Mouse (Mus musculus) cerebellum, adult 2 months (tissue): ENCODE measurements around the gene Zfp280b.

Source experiments
- CTCF ChIP-seq: fragments of 200-500 bp; IDR thresholded peaks from 2 replicates; pipeline ENCODE4 v1.5.1; 2011; ENCODE audit warnings: low read depth, mild to moderate bottlenecking, control low read depth, low read length, moderate library complexity, borderline replicate concordance; ENCODE audit not compliant: insufficient read depth
- POLR2A ChIP-seq: fragments of 200-500 bp; IDR thresholded peaks from 2 replicates; pipeline ENCODE4 v1.6.1; 2011; ENCODE audit warnings: low read length, control low read depth, borderline replicate concordance; ENCODE audit not compliant: insufficient read depth

- TF ChIP-seq CTCF (no peak), POLR2A (no peak)
These were observed 16.5 kb downstream of the Zfp280b start for GRCm38 (mm10) chr10:76048967-76049366.
